Mouse (Mus musculus) cortical plate, adult 2 months (tissue): ENCODE results near the gene Faap100.

Source experiments
- CTCF ChIP-seq: fragments of 200-500 bp; IDR thresholded peaks from 2 replicates; pipeline ENCODE4 v1.5.1; 2011; ENCODE audit warnings: mild to moderate bottlenecking, control low read depth, low read length; ENCODE audit not compliant: insufficient read depth; ENCODE audit errors: extremely low read depth
- POLR2A ChIP-seq: fragments of 200-500 bp; IDR thresholded peaks from 2 replicates; pipeline ENCODE4 v1.6.1; 2011; ENCODE audit warnings: mild to moderate bottlenecking, low read length, control low read depth; ENCODE audit not compliant: insufficient read depth; ENCODE audit errors: extremely low read depth

DNA sequence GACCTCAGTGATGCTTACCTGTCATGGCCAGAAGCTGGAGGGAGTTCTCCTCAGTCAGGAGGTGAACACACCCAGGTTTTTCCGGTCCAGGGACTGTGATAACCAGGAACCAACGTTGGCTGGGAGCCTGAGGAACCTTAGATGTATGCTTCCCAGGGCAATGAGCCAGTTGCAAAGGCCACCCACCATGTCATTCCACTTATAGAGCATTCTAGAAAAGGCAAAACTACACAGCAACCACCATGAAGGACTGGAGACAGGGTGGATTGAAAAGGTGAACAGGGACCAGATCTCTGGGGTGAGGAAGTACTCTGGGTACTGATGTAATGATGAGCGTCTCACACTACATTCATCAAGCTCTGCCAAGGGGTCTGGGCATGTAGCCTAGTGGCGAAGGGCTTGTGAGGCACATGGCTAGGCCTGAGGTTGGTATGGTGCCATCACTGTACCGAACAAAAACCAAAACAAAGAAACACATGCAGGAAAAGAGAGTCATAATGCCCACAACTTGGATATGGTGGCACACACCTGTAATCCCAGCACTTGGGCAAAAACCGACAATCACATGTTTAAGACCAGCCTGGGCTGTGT is 43.0 kb downstream of the Faap100 start:
- TF ChIP-seq POLR2A (no peak), CTCF (no peak)
